Mouse (Mus musculus) heart, postnatal 14 days (tissue): ENCODE data around the gene Zcchc7. TPM values are rescaled to one million over a fixed set of nuclear protein-coding genes. Genes with fewer than 3 reads are reported as not detected.
"Not testable (repeated sequence)": the region's sequence is repeated elsewhere in the genome, so short reads cannot be mapped to it uniquely, and the experiment has no call there.

Source experiments
- DNase-seq, 2 experiments: peaks; one replicate each; pipeline ENCODE4 v3.0.0; 2021 to 2022
- intact Hi-C: fragments of 180-260 bp; cut with DNase I; formaldehyde crosslinking; loops from one replicate; pipeline ENCODE4 v1.15.1; 2025
- total RNA-seq, 2 experiments: library from RNA; stranded (reverse); gene quantifications; 2 replicates each; pipeline ENCODE4 v1.2.3; 2021

Zcchc7 gene
- total RNA-seq, 2 experiments from 2014 or later, result 18.6 to 22.0 TPM

DNA sequence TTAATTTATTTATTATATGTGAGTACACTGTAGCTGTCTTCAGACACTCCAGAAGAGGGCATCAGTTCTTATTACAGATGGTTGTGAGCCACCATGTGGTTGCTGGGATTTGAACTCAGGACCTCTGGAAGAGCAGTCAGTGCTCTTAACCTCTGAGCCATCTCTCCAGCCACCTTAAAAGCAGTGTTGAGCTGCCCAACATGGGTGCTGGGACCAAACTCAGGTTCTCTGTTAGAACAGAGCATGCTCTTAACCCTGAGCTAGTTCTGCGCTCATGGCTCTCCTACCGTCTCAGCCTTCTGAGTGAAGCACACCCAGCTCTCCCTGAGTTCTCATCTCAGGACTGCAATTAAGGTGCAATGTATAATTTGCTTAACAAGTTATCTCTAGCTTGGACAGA is 190.4 kb downstream of the Zcchc7 start:
- DNase-seq, intact Hi-C loops: not testable (repeated sequence)

DNA sequence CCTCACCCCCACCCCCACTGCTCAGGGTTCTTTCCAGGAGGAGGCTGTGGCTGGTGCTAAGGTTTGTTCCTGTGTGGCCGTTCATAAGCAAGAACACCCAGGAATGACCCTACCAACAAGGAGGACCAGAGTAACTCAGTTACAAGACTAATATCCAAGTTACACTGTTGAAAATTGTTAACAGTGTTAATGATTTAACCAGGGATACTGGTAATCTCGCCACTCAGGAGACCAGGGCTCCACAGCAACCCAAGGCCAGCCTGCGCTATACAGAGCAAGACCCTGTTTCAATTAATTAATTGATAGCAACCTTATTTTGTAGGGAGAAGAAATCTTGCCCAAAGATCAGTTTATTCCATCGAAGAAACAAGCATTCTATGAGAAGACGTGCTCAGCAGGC is 191.8 kb downstream of the Zcchc7 start:
- DNase-seq, result no peak
- intact Hi-C loops, result no loop called here

DNA sequence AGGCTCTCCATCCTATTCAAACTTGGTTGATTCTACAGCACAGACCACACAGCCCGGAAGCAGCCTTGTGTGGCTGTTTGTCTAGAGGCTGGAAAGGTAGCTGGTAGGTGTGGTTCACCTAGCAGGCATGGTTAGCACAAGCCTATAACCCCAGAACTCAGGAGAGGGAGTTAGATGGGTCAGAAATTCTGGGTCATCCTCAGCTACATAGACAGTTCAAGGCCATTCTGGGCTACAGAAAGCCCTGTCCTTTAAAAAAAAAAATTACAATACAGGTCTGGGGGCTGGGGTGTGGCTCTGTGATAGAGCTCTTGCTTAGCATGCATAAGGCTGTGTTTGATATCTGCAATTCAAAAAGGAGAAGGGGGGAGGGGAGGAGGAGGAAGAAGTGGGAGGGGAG is 192.6 kb downstream of the Zcchc7 start:
- no peak for DNase-seq
- intact Hi-C loops, result no loop called here

DNA sequence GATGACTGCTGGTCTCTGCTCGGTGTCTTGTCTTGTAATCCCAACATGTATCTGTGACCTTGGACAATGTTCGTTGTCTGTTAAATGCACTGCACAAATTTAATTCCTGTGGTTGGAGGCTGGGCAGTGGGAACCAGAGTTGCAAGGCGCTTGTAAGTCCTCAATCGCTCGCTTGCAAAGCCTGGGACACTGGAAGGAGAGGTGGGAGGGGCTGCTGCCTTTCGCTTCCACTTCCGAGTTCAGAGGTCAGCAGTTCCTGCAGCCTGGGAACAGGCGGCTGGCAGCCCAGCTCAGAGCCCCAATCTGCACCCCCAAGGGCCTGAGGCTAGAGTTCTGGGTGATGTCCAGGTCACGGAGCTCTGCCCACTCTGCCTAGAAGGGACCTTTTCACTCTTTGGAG is 197.4 kb downstream of the Zcchc7 start:
- intact Hi-C loops, result no loop called here
- DNase-seq, result no peak

DNA sequence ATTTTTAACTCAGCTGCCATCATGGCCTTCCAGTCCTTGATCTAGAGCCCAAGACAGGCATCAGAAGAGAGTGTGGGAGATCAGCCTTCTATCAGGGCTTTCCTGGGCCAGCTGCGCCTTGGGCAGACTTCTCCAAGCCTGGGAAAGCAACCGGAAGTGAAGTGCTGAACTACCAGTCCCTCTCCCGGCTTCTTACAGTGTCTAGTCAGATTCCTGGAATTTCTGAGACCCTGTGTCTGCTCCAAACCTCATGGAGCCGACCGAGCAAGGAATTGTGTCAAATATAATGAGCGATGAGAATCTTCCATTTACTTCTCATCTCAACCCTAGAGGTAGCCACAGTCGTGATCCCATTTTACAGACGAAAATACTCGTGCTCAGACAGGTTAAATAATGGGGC is 203.1 kb downstream of the Zcchc7 start:
- no peak for DNase-seq
- intact Hi-C loops, result no loop called here

DNA sequence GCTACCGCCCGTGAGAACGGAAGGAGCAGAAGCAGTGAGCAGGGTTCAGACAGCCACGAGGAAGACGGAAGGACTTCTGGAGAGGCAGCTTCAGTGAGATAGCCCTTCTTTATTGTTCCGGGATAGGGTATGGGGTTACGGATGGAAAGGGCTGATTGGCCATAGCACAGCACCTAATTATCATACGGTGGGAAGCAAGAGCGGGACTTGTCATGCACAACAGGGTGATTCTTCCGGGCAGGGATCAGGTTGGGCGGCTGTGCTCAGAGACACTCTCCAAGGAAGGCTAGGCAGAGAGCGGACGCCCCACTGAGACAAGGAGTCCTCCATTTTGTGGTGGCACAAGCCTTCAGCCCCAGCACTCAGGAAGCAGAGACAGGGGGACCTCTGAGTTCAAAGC is 203.5 kb downstream of the Zcchc7 start:
- intact Hi-C loops, result no loop called here
- no peak for DNase-seq

DNA sequence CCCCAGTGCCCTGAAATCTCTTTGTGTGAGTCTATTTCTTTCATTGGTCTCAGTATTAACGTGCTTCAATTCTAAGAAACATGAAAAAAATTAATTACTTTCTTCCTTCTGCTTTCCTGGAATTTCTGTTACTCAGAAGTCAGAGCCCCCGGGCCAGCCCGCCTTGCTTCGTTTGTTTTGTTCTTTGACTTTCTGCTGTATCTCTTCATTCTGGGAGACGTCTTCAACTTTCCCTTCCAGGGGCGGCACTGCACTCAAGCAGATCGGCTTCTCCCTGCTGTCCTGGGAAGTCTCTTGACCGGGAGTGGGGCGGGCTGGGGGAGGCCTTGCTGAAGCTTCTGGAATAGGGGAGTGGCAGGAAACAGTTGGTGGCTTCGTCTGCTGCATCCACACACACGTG is 207.5 kb downstream of the Zcchc7 start:
- no peak for DNase-seq
- intact Hi-C loops, result no loop called here

DNA sequence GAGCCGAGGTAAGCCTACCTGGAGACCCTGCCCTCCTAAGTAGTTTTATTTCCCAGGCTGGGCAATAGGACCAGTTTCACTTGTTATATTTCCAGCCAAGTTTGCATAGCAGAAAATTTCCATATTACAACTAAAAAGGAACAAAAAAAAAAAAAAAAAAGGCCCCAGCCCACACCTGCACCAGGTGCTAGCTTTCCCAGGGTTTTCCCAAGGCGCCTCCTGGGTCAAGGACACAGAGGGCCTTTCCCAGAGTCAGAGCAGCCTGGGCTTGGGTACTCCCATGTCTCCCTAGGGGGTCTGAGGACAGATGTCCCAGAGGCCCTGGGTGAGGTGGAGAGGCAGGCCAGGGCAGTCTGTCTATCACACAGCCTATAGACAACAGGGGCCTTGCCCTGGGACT is 209.5 kb downstream of the Zcchc7 start:
- intact Hi-C loops, result no loop called here
- DNase-seq, result no peak

DNA sequence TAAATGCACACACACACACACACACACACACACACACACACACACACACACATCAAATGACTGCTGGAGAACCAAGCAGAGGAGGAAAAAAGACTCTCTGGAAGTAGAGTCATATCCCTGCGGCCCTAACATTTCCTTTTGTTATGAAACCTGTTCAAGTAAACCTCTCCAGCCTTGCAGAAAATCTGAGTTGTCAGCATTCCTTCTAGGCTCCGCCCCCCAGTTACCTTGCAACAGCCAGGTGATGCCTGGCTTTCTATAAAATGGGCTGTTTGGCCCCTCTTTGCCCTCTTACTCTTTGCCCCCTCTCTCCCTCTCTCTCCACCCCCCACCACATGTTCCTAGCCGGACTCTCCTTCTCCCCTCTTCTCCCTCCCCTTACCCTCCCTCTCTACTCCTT is 210.1 kb downstream of the Zcchc7 start:
- no peak for DNase-seq

DNA sequence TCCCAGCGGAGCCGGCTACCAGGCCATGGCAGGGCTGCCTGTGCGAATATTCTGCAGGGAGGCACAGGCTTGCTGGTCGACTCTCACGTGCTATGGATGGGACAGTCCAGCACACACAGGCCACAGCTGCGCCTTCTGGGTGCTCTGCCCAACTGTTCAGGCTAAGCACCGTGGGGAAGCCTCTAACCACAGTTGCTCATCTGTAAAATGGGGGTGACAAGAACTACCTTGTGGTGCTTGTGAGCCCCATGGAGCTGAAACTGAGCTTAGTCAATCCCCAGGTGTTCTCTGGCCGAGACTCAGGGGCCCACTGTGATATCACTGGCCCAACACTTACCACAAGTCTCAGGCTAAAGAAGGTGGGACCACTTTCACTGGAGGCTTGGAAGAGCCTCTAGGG is 211.7 kb downstream of the Zcchc7 start:
- no peak for DNase-seq
- intact Hi-C loops, result no loop called here

More for the DNA sequence above, 210.1 kb downstream of the Zcchc7 start:
- intact Hi-C loops, result no loop called here

DNA sequence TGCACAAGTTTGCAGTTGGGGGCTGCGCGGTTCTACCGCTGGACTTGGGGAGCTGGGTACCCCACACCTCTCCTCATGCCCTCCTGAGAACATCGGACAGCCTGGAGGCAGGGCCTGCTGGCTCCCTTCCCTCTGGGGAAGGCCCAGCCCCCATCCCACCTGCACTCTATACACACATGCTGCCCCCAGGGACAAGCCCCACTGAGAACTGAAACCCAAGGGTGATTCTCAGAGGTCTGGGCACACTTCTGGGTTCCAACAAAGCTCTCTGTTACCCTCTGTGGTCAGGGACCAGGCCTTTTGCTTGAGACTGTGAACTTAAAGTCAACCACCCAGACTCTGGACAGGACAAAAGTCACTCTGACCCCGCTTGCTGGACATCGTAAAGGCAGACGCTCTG is 214.4 kb downstream of the Zcchc7 start:
- intact Hi-C loops, result no loop called here

DNA sequence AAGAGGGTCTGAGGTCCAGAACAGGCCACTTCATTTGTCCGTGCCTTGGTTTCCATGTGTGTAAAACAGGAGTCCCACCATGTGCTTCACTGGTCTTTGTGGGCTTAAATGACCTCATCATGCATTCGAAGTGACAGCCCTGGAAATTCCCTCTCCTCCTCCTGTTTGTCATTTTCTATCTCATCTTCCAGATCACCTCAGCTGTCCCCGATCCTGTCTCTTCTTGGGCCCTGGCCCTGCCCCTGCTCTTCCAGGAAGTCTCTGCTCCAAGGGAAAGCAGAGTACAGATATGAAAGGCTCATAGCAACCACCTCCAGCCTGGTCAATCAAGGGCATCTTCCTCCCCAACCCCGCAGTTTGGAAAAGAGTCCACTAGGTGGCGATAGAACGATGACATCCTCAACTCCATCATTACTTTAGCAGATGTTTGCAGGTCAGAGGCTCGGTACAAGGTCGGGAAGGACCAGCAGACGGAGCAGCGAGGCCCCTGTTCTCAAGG is 215.0 kb downstream of the Zcchc7 start:
- peak; percentile 45 to 70 for DNase-seq
- intact Hi-C loops, result no loop called here

More for the DNA sequence above, 214.4 kb downstream of the Zcchc7 start:
- no peak for DNase-seq

DNA sequence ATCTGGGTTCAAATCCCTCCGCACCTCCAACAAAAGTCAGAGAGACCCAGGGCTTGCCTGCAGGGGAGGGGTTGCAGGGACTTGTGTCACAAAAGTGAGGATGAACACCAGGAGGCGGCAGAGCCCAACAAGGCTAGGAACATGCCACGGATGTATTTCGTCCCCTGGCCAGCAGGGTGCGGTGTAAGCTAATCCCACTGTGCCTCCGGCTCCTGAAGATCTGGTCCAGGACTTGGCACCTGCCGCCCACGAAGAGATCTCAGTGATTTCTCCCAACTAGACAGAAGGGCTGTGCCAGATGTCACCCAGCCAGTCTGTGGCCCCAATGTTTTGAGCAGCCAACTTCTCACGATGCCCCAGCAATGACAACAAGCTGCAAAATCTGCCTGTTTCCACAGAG is 217.8 kb downstream of the Zcchc7 start:
- DNase-seq, result peak; percentile 86 to 91
- intact Hi-C loops, result loop anchor here (2.0 kb wide), 1 partner anchor 37 kb away; no protein-coding TSS in a partner anchor

DNA sequence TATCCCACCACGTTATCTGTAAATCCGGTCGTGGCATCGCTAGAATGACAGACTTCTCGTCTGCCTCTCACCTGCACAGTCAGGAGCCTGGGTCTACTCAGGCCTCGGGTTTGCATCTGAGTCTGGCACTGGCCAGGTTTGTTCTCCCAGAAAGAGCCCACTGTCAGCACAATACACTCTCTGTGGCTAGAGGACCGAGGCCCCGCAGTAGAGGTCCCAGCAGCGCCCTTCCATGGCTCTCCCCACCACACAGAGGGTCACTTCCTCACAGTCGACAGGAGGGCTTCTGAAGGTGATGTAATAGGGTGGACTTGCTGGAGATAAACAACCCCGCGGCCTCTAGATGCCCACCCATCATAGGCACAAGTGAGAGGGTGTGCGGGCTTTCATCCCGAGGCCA is 218.2 kb downstream of the Zcchc7 start:
- intact Hi-C loops, result loop anchor here (2.0 kb wide), 1 partner anchor 37 kb away; no protein-coding TSS in a partner anchor
- DNase-seq, result no peak

DNA sequence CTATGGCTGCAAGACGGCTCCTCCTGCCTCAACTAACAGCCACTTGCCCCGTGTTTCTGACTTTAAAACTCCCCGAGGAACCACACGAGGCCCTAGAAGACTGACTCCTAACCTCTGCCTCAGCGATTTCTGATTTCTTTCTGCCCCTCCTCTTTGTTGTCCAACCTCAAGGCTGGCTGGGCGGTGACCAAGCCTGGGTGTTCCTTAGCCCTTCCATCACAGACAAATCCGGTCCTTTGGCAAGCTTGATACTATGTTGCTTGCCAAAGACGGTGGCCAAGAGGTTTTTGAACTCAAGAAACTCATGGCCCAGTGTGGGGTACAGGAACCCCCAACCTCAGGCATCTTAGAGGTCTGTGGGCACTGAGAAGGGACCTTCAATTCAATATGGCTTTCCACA is 218.7 kb downstream of the Zcchc7 start:
- intact Hi-C loops, result no loop called here
- no peak for DNase-seq

DNA sequence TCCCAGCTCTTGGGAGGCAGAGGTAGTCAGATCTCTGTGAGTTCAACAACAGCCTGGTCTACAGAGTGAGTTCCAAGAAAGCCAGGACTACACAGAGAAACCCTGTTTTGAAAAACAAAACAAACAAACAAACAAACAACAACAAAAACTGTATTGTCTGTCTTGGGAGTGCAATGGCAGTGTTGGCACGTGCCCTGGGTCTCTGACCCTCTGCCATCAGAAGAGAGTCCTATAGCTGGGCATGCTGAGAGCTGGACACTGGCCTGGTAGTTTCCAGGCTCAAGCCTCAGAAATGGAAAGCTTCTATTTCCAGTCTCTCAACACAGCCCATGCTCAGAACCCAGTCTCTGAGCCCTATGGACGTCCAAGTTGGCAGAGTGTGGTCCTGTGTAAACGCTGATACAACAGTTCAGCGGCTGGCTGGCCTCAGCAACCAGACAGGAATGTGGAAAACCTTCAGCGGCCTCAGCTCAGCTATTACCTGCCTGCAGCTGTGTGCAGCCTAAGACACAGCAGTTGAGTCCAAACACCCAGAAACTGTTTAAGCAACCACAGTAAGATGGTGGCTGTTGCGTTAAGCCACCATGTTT is 220.4 kb downstream of the Zcchc7 start:
- no peak for DNase-seq
- intact Hi-C loops, result no loop called here

DNA sequence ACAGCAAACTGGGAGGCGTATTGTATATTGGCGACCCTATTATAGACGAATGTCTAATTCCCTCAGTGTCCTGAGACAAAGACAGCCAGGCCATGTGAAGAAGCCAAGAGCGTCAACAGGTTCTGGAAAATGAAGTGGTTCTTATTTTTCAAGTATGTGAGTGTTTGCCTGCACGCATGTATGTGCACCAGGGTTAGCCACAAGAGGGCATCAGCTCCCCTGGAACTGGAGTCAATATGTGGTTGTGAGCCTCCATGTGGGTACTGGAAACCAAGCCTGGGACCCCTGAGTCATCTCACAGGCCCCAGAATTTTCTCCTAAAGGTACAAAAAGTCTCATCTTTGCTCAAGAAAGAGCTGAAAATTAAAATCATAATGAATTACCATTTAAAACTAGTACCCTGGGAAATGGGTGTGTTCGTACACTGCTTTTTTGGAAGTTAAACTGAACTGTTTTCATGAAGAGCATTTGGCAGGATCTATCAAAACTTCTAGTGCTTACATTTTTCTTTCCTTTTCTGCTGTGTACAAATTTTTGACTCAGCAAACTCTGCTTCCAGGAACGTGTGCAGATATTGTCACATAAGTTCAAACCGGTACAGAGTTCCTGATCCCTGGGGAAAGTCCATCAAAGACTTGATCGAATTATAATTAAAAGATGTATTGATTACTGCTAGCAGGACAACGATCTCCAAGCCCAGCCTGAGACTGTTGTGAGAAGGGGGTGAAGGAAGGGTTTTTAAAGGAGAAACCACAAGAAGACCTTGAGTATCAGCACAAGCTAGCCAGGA is 221.4 kb downstream of the Zcchc7 start:
- intact Hi-C loops, result no loop called here
- no peak for DNase-seq

DNA sequence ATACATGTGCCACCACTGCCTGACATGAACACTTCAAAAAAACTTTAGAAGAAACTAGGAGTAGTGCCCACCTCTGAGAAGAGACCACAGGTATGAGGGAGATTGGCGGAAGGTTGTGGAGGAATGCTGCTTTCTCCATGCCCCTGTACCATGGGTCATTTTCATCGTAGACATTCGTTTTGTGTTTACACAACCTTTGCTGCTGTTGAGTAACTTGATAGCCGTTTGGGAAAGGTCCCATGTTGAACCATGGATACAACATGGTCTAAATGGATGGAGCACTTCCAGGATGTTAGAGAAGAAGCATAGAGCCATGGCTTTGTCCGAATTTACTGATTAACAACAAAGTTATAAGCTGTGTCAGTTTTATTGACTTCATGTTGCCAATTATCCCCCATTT is 222.5 kb downstream of the Zcchc7 start:
- no peak for DNase-seq
- intact Hi-C loops, result no loop called here

DNA sequence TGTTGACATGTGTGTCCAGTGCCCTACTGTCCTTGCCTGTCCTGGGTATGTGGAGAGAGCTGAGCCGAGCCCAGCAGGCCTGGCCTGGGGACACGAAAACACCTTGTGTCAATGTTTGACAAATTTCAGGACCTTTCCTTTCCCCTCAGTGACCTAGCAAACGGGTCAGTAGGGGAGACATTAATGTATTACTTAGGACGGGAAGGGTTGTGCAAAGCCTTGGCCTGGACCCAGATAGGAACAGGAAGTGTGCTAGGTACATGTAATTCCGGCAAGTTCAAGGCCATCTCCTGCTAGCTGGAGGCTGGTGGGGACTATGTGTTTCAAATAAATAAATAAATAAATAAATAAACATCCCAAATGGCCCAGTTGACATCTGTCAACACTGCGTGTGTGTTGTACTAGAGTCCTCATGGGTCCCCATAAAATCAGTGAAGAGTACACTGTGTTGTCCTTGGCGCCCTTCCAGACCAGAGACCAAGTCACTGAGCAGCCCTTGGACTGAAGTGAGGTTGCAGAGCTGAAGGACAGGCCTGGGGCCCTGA is 224.2 kb downstream of the Zcchc7 start:
- intact Hi-C loops, result no loop called here
- DNase-seq, result no peak

DNA sequence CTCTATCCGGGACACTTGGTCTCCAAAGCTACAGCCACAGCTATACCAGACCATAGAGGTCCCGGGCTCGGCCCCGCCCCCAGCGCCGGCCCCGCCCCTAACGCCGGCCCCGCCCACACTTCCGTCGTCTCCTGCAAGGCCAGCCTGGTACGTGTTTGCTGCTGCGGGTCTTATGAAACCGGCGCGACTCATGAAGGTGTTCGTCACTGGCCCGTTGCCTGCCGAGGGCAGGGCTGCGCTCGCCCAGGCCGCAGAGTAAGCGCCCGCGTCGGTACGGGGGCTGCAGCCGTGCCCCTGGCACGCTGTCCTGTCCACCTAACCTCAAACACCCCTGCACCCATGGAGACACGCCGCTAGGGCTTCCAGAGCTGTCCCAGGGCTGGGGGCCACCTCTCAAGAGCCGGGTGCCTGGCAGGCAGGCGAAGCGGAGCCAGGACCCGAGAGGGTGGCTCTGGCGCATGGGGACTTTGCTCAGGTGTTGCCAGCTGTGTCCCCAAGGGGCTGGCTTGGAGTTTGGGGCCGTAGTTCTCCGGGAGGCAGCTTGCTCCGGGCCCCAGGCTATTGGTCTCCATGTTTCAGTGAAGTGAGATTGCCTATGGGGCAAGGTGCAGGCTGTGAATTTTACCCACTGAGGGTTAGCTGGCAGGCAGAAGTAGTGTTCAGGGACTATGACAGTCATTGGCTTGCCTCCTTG is 225.8 kb downstream of the Zcchc7 start, which contains the start of gene Grhpr:
Grhpr (plus strand) TSS at position 116 of the 694 bp plus-strand sequence.
- intact Hi-C loops, result no loop called here
- DNase-seq, result peak; percentile 80 to 84
